Mouse (Mus musculus) stomach, embryonic 16.5 days (tissue): ENCODE measurements around the gene Gm6525. TPM values are rescaled to one million over a fixed set of nuclear protein-coding genes. Genes with fewer than 3 reads are reported as not detected.

Experiments used
- ATAC-seq: fragments of 200-750 bp; cut with Nextera tagmentation; 2 replicates; pipeline ENCODE4 v1.8.0; 2017; ENCODE audit warnings: moderate number of reproducible peaks, moderate TSS enrichment; ENCODE audit not compliant: insufficient read depth, low FRiP score
- H3K27ac ChIP-seq: fragments of 300-500 bp; sonication (generic); 2 replicates; pipeline ENCODE4 v1.5.1; 2014; ENCODE audit warnings: low read length
- H3K27me3 ChIP-seq: fragments of 300-500 bp; sonication (generic); 2 replicates; pipeline ENCODE4 v1.6.1; 2014; ENCODE audit warnings: low read length, control low read depth, mixed read lengths; ENCODE audit not compliant: control insufficient read depth, insufficient read depth
- H3K36me3 ChIP-seq: fragments of 300-500 bp; sonication (generic); 2 replicates; pipeline ENCODE4 v1.6.1; 2014; ENCODE audit warnings: low read length; ENCODE audit not compliant: control insufficient read depth, insufficient read depth
- H3K4me1 ChIP-seq: fragments of 300-500 bp; sonication (generic); 2 replicates; pipeline ENCODE4 v1.6.1; 2014; ENCODE audit warnings: low read length, control low read depth, mixed read lengths; ENCODE audit not compliant: control insufficient read depth, insufficient read depth
- H3K4me2 ChIP-seq: fragments of 300-500 bp; sonication (generic); 2 replicates; pipeline ENCODE4 v1.6.1; 2014; ENCODE audit warnings: low read depth, low read length, mixed read lengths
- H3K4me3 ChIP-seq: fragments of 300-500 bp; sonication (generic); replicated peaks from 2 replicates; pipeline ENCODE4 v1.5.1; 2014; ENCODE audit warnings: mild to moderate bottlenecking, low read length
- H3K9ac ChIP-seq: fragments of 300-500 bp; sonication (generic); 2 replicates; pipeline ENCODE4 v1.6.1; 2014; ENCODE audit warnings: low read length
- H3K9me3 ChIP-seq: fragments of 300-500 bp; sonication (generic); replicated peaks from 2 replicates; pipeline ENCODE4 v1.6.1; 2016; ENCODE audit warnings: low read length, control low read depth; ENCODE audit not compliant: control insufficient read depth
- WGBS: fragments of 180-500 bp; shearing (Covaris S2); extraction: QIAGEN DNeasy Blood & Tissue Kit; methylation state at CpG from one replicate; pipeline ENCODE4 v1.1.7; 2014; 5-methylcytosine and 5-hydroxymethylcytosine counted together
- polyA plus RNA-seq: library from polyadenylated mRNA; unstranded; fragments of >200 nt; fragmentation: Nextera tagmentation; extraction: Ambion mirVana; gene quantifications from 2 replicates; pipeline ENCODE4 v1.2.1, GENCODE M21; 2015

Gene Gm6525
- polyA plus RNA-seq, 1 experiment from 2014 or later, result 0.70 TPM

DNA sequence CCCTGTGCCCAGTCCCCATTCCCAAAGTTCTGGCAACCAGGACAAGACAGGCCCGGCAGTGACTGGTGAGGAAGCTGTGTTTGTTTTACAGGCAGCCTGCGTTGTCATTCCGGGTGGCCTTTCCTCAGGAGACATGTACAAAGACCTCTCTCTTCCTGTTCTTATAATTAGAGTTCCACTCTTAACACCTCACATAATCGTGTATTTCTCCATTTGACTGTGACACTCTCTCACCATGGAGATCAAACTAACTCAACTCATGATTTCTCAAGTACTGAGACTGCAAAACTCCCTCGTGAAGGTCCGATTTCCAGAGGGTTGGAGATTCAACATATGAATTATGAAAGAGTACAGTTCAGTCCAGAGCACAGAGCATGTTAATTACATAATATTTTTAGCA is 38.0 kb upstream of the Gm6525 start:
- Histone ChIP-seq H3K27ac (no peak overlapping the region), H3K4me1 (no peaks in the 10 kb centered on the region), H3K4me2 (0 out of 2 replicates have a peak overlapping the region, but pooled peaks have one; percentile 25), H3K4me3 (no peak overlapping the region), H3K9me3 (0 out of 2 replicates have a peak, but pooled peaks cover 3% of the 10 kb centered on the region), H3K36me3 (no peaks in the 10 kb centered on the region), H3K27me3 (no peaks in the 10 kb centered on the region), H3K9ac (no peak overlapping the region)
- no peak for ATAC-seq
- 54% methylated on average over 6 of the region's 6 CpGs for whole genome bisulfite sequencing

- Histone ChIP-seq H3K4me3 (no peak overlapping the region), H3K36me3 (no peaks in the 10 kb centered on the region), H3K27me3 (no peaks in the 10 kb centered on the region), H3K4me1 (no peaks in the 10 kb centered on the region), H3K9me3 (0 out of 2 replicates have a peak, but pooled peaks cover 3% of the 10 kb centered on the region), H3K9ac (no peak overlapping the region), H3K27ac (no peak overlapping the region), H3K4me2 (no peak overlapping the region)
- no peak for ATAC-seq
- WGBS, result 76% methylated on average over 7 of the region's 7 CpGs
These were observed 37.4 kb upstream of the Gm6525 start for GRCm38 (mm10) chr3:84136509-84136908.

DNA sequence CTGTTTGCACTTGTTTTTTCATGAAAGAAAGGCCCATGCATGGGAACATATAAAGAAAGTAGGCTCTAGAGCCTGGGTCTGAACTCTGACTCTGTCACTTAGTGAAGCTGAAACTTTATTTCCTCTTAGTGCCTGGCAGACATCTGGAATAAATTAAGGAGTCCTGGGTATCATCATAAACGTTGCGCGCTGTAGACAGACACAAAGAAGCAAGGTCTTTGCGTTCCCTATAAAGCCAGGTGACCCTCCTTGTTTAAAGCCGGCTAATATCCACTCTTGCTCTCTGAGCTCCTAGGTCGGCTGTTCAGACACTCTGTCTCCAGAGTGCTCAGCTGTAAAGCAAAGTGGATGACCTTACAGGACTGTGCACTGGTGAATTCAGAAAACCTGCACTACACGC is 33.0 kb upstream of the Gm6525 start:
- no peak for ATAC-seq
- no peak overlapping the region for H3K27ac ChIP-seq
- WGBS, result 59% methylated on average over 7 of the region's 7 CpGs
- H3K9me3 ChIP-seq, result 0 out of 2 replicates have a peak, but pooled peaks cover 3% of the 10 kb centered on the region
- no peak overlapping the region for H3K4me2 ChIP-seq
- H3K4me3 ChIP-seq, result no peak overlapping the region
- no peaks in the 10 kb centered on the region for H3K27me3 ChIP-seq
- no peaks in the 10 kb centered on the region for H3K4me1 ChIP-seq
- no peak overlapping the region for H3K9ac ChIP-seq
- H3K36me3 ChIP-seq, result no peaks in the 10 kb centered on the region

DNA sequence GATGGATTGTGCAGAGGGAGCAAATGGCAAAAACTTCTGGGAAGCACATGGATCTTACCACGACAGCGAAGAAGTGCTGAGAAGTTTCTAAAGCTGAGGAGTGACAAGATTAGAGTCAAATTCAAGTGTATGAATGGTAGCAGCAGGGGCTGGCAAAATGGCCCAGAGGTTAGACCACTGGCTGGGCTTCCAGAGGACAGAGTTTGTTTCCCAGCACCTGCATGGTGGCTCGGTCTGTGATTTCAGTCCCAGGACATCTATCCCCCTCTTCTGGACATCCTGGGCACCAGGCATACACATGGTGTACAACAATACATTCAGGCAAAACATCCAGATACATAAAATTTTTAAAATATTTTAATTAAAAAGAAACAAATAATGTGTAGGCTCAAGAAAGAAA is 24.1 kb upstream of the Gm6525 start:
- Histone ChIP-seq H3K27ac (no peak overlapping the region), H3K4me2 (no peak overlapping the region), H3K9me3 (no peaks in the 10 kb centered on the region; the same call in 1 of the 2 replicates), H3K4me1 (peaks cover 4% of the 10 kb centered on the region), H3K27me3 (no peaks in the 10 kb centered on the region), H3K4me3 (no peak overlapping the region), H3K9ac (no peak overlapping the region), H3K36me3 (no peaks in the 10 kb centered on the region)
- ATAC-seq, result no peak
- 97% methylated on average over 3 of the region's 3 CpGs for WGBS

DNA sequence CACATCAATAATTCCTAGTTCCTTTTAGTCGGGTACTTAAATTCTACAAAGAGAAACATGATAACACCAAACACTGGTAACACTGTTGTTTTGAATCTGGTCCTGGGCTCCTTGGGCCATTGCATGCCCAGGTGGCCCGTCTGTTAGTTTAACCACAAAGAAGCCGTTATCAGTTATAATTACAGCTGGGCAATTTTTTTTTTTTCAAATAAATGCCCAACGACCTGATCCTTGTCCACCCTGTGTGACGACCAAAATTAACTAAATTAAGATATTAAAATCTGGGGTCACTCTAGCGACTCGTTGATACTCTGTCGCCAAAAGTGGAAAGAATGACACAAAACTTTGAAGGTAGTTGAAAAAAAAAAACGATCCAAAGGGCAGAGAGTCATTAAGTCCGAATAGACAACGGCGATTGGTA is 19.2 kb upstream of the Gm6525 start:
- Histone ChIP-seq H3K36me3 (no peaks in the 10 kb centered on the region), H3K9ac (no peak overlapping the region; the same call in 1 of the 2 replicates), H3K27me3 (no peaks in the 10 kb centered on the region), H3K27ac (peak overlapping the region; percentile 29), H3K4me3 (peak overlapping the region; percentile 60; the same call in 1 of the 2 replicates), H3K4me2 (peak overlapping the region; percentile 98), H3K4me1 (peaks cover 14% of the 10 kb centered on the region), H3K9me3 (no peaks in the 10 kb centered on the region; the same call in 1 of the 2 replicates)
- ATAC-seq, result no peak
- WGBS, result 13% methylated on average over 12 of the region's 12 CpGs

DNA sequence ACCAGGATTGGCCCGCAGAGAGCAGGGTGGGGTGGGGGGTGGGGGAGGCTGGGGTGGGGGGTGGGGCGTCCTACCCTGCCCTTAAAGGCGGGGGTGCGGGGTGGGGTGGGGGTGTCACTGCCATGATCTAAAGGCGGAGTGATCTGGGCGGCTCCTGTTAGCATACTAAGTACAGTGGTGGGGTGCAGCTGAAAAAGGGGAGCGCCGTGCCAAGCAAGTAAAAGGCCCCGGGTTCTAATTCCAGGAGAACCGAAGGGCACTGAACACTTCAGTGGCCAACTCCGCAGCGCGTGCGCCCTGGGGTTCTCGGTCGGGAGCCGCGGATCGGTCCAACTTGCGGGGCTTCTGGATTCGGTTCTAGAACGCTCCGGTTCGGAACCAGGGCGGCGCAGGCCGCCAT is 18.8 kb upstream of the Gm6525 start:
- H3K36me3 ChIP-seq, result no peaks in the 10 kb centered on the region
- peak overlapping the region; percentile 80 for H3K27ac ChIP-seq
- peak overlapping the region; percentile 98 for H3K4me2 ChIP-seq
- H3K9me3 ChIP-seq, result no peaks in the 10 kb centered on the region
- ATAC-seq, result peak; percentile 19
- H3K4me1 ChIP-seq, result peaks cover 14% of the 10 kb centered on the region
- under 1% methylated on average over 27 of the region's 27 CpGs for WGBS
- peak overlapping the region; percentile 83 for H3K9ac ChIP-seq
- H3K4me3 ChIP-seq, result peak overlapping the region; percentile 60
- H3K27me3 ChIP-seq, result no peaks in the 10 kb centered on the region

DNA sequence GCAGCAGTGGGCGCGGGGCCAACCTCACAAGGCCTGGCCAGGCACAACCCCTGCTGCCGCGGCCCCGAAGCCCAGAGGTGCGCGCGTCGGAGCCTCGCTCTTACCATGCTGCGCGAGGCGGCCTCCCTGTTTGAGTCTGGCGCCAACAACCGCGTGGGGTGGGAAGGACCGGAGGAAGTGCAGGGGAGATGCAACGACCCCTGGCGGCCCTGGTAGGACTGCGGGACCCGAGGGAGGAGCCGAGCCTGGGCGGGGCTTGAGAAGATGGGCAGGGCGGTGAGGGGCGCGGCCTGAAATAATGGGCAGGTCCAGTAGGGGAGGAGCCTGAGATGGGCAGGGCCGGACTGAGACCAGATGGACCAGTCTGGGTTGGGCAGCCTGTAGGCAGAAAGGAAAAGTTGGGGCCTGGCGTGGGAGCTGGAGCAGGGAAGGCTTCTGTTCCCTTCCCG is 18.3 kb upstream of the Gm6525 start, which contains the start of gene Mnd1:
Gene Mnd1, minus strand, starts transcription at position 229 of the 449 bp plus-strand sequence.
- H3K4me2 ChIP-seq, result peak within 1 kb of the TSS; percentile 98
- no peaks in the 10 kb centered on the region for H3K9me3 ChIP-seq
- H3K9ac ChIP-seq, result peak within 1 kb of the TSS; percentile 83
- no peaks in the 10 kb centered on the region for H3K36me3 ChIP-seq
- no peaks in the 10 kb centered on the region for H3K27me3 ChIP-seq
- peak within 1 kb of the TSS; percentile 60 for H3K4me3 ChIP-seq
- peak; percentile 100 for ATAC-seq
- WGBS, result under 1% methylated on average over 29 of the region's 29 CpGs
- peaks cover 14% of the 10 kb centered on the region for H3K4me1 ChIP-seq
- H3K27ac ChIP-seq, result peak within 1 kb of the TSS; percentile 80

DNA sequence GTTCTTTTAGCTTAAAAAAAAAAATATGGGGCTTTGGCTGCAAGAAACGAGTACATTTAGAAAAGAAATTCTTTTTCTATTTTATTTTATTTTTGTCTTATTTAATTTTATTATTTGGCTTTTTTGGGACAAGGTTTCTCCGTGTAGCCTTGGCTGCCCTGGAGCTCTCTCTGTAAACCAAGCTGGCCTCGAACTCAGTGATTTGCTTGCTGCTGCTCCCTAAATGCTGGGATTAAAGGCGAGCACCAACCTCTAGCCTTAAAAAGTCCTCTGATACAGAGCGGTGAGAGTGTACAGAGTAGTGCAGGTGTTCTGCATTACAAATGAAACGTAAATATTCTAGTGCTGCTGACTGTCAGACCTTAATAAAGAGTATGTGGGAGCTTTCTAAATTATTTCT is 17.8 kb upstream of the Gm6525 start:
- no peaks in the 10 kb centered on the region for H3K36me3 ChIP-seq
- peak overlapping the region; percentile 98 for H3K4me2 ChIP-seq
- ATAC-seq, result no peak
- H3K9ac ChIP-seq, result no peak overlapping the region
- H3K9me3 ChIP-seq, result no peaks in the 10 kb centered on the region
- H3K27ac ChIP-seq, result peak overlapping the region; percentile 70
- H3K4me3 ChIP-seq, result peak overlapping the region; percentile 60
- WGBS, result 32% methylated on average over 6 of the region's 6 CpGs
- peaks cover 14% of the 10 kb centered on the region for H3K4me1 ChIP-seq
- no peaks in the 10 kb centered on the region for H3K27me3 ChIP-seq

- no peak for ATAC-seq
- 45% methylated on average over 4 of the region's 4 CpGs for WGBS
- no peak overlapping the region for H3K4me3 ChIP-seq
- H3K36me3 ChIP-seq, result no peaks in the 10 kb centered on the region
- no peak overlapping the region for H3K4me2 ChIP-seq
- no peak overlapping the region for H3K9ac ChIP-seq
- no peak overlapping the region for H3K27ac ChIP-seq
- H3K9me3 ChIP-seq, result no peaks in the 10 kb centered on the region
- no peaks in the 10 kb centered on the region for H3K27me3 ChIP-seq
- peaks cover 14% of the 10 kb centered on the region for H3K4me1 ChIP-seq
These were observed 16.9 kb upstream of the Gm6525 start for GRCm38 (mm10) chr3:84157011-84157410.
